Mouse (Mus musculus): Measurements from ENCODE around the gene Igdcc3. TPM values are rescaled to one million over a fixed set of nuclear protein-coding genes. Genes with fewer than 3 reads are reported as not detected.

Igdcc3 gene
- polyA plus RNA-seq, 1 experiment from 2014 or later, result 0.22 TPM

DNA sequence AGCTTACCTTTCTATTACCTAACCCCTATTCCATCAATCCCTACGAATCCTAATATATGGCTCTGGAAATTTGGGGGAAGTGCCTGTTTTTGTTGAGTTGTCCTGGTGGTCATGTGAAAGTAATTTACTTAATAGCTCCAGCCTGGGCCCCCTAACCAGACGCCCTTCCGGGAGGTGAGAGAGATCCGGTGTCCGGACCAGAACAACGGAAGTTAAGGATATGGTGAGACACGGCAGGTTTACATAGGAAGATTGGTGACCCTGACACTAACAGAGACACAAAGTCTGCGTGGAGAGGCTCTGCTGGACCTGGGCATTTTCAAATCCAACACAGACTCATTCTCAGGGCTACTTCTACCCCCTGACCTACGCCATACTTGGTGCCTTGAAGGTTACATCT lies 25.4 kb downstream of the Igdcc3 start:
- peaks cover 26% of the 10 kb centered on the region for H3K27me3 ChIP-seq (replicated peaks; ENCODE audit: control insufficient read depth, insufficient read depth, low read length)

DNA sequence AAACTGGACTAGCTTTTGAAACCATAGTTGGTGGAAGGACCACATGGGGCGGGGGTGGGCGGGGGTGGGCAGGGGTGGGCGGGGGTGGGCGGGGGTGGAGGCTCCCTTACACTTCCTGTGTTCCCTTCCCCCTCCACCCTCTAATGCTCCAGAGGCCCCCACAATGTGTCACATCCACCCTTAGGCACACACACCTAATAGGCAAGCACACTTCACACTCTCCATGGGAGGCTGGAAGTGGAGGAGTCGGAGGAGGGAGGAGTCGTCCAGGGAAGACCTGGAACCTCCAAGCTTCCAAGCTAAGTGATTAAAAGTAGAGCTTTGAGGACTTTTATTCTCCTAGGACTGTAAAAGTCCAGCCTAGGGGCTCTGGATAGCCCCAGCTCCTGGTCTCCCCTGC lies 27.5 kb downstream of the Igdcc3 start:
- Histone ChIP-seq H3K4me3 (ENCODE audit: low read depth, low read length) (no peak overlapping the region), H3K36me3 (ENCODE audit: control insufficient read depth, insufficient read depth) (no peaks in the 10 kb centered on the region), H3K27me3 (replicated peaks; ENCODE audit: control insufficient read depth, insufficient read depth, low read length) (peaks cover 9% of the 10 kb centered on the region; the same call in 1 of the 2 replicates), H3K4me2 (replicated peaks; ENCODE audit: low read depth) (no peak overlapping the region), H3K9ac (ENCODE audit: low read depth, low read length) (no peak overlapping the region), H3K4me1 (replicated peaks; ENCODE audit: control insufficient read depth, insufficient read depth, low read length) (no peaks in the 10 kb centered on the region), H3K9me3 (ENCODE audit: control insufficient read depth) (no peaks in the 10 kb centered on the region), H3K27ac (ENCODE audit: low read depth, low read length) (no peak overlapping the region)
- no peak for ATAC-seq
- WGBS, result 66% methylated on average over 6 of the region's 6 CpGs
- no peak for TF ChIP-seq CTCF (IDR thresholded peaks at IDR 0.05; ENCODE audit: low read depth)

More for the DNA sequence above, 25.4 kb downstream of the Igdcc3 start:
- no peaks in the 10 kb centered on the region for H3K36me3 ChIP-seq (ENCODE audit: control insufficient read depth, insufficient read depth)
- H3K4me1 ChIP-seq (replicated peaks; ENCODE audit: control insufficient read depth, insufficient read depth, low read length), result 0 out of 2 replicates have a peak, but pooled peaks cover 5% of the 10 kb centered on the region
- WGBS, result 49% methylated on average over 9 of the region's 9 CpGs
- no peak overlapping the region for H3K4me3 ChIP-seq (ENCODE audit: low read depth, low read length)
- H3K9me3 ChIP-seq (ENCODE audit: control insufficient read depth), result no peaks in the 10 kb centered on the region
- ATAC-seq, result no peak
- H3K27ac ChIP-seq (ENCODE audit: low read depth, low read length), result no peak overlapping the region
- TF ChIP-seq CTCF (IDR thresholded peaks at IDR 0.05; ENCODE audit: low read depth), result no peak
- H3K9ac ChIP-seq (ENCODE audit: low read depth, low read length), result no peak overlapping the region
- no peak overlapping the region for H3K4me2 ChIP-seq (replicated peaks; ENCODE audit: low read depth)

DNA sequence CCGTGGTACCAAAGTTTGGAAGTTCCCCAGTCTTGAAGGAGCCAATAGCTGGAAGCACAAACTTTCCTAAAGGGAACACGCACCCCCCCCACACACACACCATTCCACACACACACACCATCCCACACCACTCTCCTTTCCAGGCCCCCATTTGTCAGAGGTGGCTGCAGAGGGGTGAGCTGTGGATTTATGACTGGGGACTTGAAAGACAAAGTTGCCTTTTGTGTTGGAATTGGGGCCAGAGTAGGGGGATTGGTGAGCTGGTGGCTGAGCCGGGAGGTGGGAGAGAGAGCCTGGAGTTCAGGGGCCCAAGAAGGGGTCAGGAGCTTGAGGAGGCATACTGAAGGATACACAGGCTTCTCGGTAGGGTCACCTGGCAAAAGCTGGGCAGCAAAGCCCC lies 28.0 kb downstream of the Igdcc3 start:
- no peak overlapping the region for H3K4me3 ChIP-seq (ENCODE audit: low read depth, low read length)
- H3K27ac ChIP-seq (ENCODE audit: low read depth, low read length), result no peak overlapping the region
- WGBS, result 58% methylated on average over 4 of the region's 4 CpGs
- peaks cover 7% of the 10 kb centered on the region; the same call in 1 of the 2 replicates for H3K27me3 ChIP-seq (replicated peaks; ENCODE audit: control insufficient read depth, insufficient read depth, low read length)
- H3K36me3 ChIP-seq (ENCODE audit: control insufficient read depth, insufficient read depth), result no peaks in the 10 kb centered on the region
- TF ChIP-seq CTCF (IDR thresholded peaks at IDR 0.05; ENCODE audit: low read depth), result no peak
- no peak overlapping the region for H3K9ac ChIP-seq (ENCODE audit: low read depth, low read length)
- H3K4me1 ChIP-seq (replicated peaks; ENCODE audit: control insufficient read depth, insufficient read depth, low read length), result no peaks in the 10 kb centered on the region
- no peaks in the 10 kb centered on the region for H3K9me3 ChIP-seq (ENCODE audit: control insufficient read depth)
- ATAC-seq, result no peak
- no peak overlapping the region for H3K4me2 ChIP-seq (replicated peaks; ENCODE audit: low read depth)

DNA sequence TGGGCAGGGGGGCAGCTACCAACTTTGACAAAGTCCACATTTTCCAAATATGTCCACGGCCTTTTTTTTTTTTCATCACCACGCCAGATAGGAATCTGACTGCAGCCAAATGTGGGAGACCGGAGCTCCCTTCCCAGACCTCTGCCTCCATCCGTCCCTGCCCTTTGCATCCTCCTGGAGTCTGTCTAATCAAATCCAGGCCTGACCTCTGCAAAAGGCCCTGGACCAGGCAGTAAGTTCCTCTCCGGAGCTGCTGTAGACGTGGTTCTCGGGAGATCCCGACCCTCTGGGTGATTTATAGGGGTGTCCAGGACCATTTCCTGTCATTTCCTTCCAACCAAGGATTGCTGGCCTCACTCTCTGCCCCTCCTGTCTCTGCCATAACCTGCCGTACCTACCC lies 31.7 kb downstream of the Igdcc3 start:
- TF ChIP-seq CTCF (IDR thresholded peaks at IDR 0.05; ENCODE audit: low read depth), result no peak
- ATAC-seq, result no peak
- Histone ChIP-seq H3K9me3 (ENCODE audit: control insufficient read depth) (no peaks in the 10 kb centered on the region), H3K9ac (ENCODE audit: low read depth, low read length) (no peak overlapping the region), H3K4me2 (replicated peaks; ENCODE audit: low read depth) (no peak overlapping the region), H3K36me3 (ENCODE audit: control insufficient read depth, insufficient read depth) (no peaks in the 10 kb centered on the region), H3K4me1 (replicated peaks; ENCODE audit: control insufficient read depth, insufficient read depth, low read length) (no peaks in the 10 kb centered on the region), H3K4me3 (ENCODE audit: low read depth, low read length) (no peak overlapping the region), H3K27ac (ENCODE audit: low read depth, low read length) (no peak overlapping the region), H3K27me3 (replicated peaks; ENCODE audit: control insufficient read depth, insufficient read depth, low read length) (0 out of 2 replicates have a peak, but pooled peaks cover 3% of the 10 kb centered on the region)
- 62% methylated on average over 9 of the region's 9 CpGs for WGBS

DNA sequence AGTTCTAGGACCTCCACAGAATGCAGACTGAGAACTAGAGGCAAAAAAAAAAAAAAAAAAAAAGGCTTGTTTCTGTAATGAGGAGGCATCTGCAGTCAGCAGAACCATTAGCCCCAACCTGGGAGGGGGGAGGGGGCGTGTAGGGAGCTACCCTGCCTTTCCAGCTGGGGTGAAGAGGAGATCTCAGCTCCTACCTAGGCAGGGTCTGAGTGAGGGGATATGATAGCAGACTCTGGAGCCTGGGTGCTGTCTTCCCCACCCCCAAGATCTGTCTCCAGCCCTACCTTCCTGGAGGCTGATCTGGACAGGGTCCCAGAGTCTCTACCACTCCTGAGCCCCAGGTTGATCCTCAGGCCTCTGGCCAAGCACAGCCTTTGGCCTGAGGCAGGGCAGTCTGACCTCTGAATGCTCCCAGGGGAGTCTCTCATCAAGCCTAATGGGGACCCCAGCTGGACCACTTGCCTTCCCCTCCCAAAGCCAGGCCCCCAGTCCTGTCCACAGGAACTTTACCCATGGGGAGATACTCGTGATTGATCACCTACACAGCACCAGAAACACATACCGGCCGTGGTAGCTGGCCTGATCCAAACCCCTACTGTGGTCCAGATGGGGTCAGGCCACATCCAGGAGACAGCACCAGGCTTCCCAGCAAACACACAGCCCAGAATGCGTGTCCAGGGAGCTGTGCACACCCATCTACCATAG lies 34.4 kb downstream of the Igdcc3 start:
- Histone ChIP-seq H3K4me3 (ENCODE audit: low read depth, low read length) (no peak overlapping the region), H3K4me1 (replicated peaks; ENCODE audit: control insufficient read depth, insufficient read depth, low read length) (no peaks in the 10 kb centered on the region), H3K36me3 (ENCODE audit: control insufficient read depth, insufficient read depth) (no peaks in the 10 kb centered on the region), H3K27me3 (replicated peaks; ENCODE audit: control insufficient read depth, insufficient read depth, low read length) (peaks cover 8% of the 10 kb centered on the region; the same call in 1 of the 2 replicates), H3K27ac (ENCODE audit: low read depth, low read length) (no peak overlapping the region), H3K4me2 (replicated peaks; ENCODE audit: low read depth) (no peak overlapping the region), H3K9me3 (ENCODE audit: control insufficient read depth) (no peaks in the 10 kb centered on the region), H3K9ac (ENCODE audit: low read depth, low read length) (no peak overlapping the region)
- ATAC-seq, result no peak
- no peak for TF ChIP-seq CTCF (IDR thresholded peaks at IDR 0.05; ENCODE audit: low read depth)
- WGBS, result 62% methylated on average over 5 of the region's 5 CpGs

GRCm38 (mm10) chr9:65175939-65176871 lies 35.2 kb downstream of the Igdcc3 start:
- WGBS, result 52% methylated on average over 9 of the region's 9 CpGs
- H3K36me3 ChIP-seq (ENCODE audit: control insufficient read depth, insufficient read depth), result no peaks in the 10 kb centered on the region
- no peak overlapping the region for H3K4me3 ChIP-seq (ENCODE audit: low read depth, low read length)
- H3K27me3 ChIP-seq (replicated peaks; ENCODE audit: control insufficient read depth, insufficient read depth, low read length), result peaks cover 8% of the 10 kb centered on the region; the same call in 1 of the 2 replicates
- no peak overlapping the region for H3K27ac ChIP-seq (ENCODE audit: low read depth, low read length)
- H3K9me3 ChIP-seq (ENCODE audit: control insufficient read depth), result no peaks in the 10 kb centered on the region
- no peak overlapping the region for H3K9ac ChIP-seq (ENCODE audit: low read depth, low read length)
- no peak for TF ChIP-seq CTCF (IDR thresholded peaks at IDR 0.05; ENCODE audit: low read depth)
- ATAC-seq, result no peak
- H3K4me1 ChIP-seq (replicated peaks; ENCODE audit: control insufficient read depth, insufficient read depth, low read length), result no peaks in the 10 kb centered on the region
- H3K4me2 ChIP-seq (replicated peaks; ENCODE audit: low read depth), result no peak overlapping the region

Data from intestine, postnatal 0 days (tissue).